Mouse (Mus musculus) CH12.LX (cell line): ENCODE results near the gene Ttll5. TPM values are rescaled to one million over a fixed set of nuclear protein-coding genes. Genes with fewer than 3 reads are reported as not detected.

Source experiments
- DNase-seq: peaks from one replicate; pipeline ENCODE4 v3.0.0-alpha.2; 2013; ENCODE audit errors: extremely low read depth
- H3K27ac ChIP-seq: 2 replicates; pipeline ENCODE4 v1.5.1; 2012; ENCODE audit warnings: low read depth, mild to moderate bottlenecking, control low read depth, moderate library complexity; ENCODE audit not compliant: insufficient read depth
- H3K27me3 ChIP-seq: replicated peaks from 2 replicates; pipeline ENCODE3; 2012; ENCODE audit warnings: inconsistent platforms
- H3K36me3 ChIP-seq, 2 experiments: replicated peaks in 1 of 2; 2 replicates each; pipeline versions ENCODE3 to v1.6.1; 2012; ENCODE audit warnings: inconsistent platforms in 1 of 2, low read length in 1 of 2, mild to moderate bottlenecking in 1 of 2, mixed read lengths in 1 of 2, moderate library complexity in 1 of 2; ENCODE audit not compliant: control insufficient read depth in 1 of 2, insufficient read depth in 1 of 2
- H3K4me1 ChIP-seq, 2 experiments: 2 replicates each; pipeline ENCODE4 v1.6.1; 2012; ENCODE audit warnings: inconsistent platforms in 1 of 2, moderate library complexity in 1 of 2; ENCODE audit not compliant: insufficient read depth in 2 of 2, control insufficient read depth in 1 of 2
- H3K4me2 ChIP-seq: 2 replicates; pipeline ENCODE4 v1.6.1; 2012; ENCODE audit warnings: low read depth, mild to moderate bottlenecking, control low read depth; ENCODE audit not compliant: poor library complexity, insufficient read depth, severe bottlenecking
- H3K4me3 ChIP-seq, 3 experiments: fragments of 150-350 bp in 1 of 3; sonication (generic) in 1 of 3; replicated peaks in 1 of 3; 2 replicates each; pipeline versions ENCODE3 to v1.5.1; 2011 to 2012; ENCODE audit warnings: low read depth in 2 of 3, low read length in 2 of 3, mild to moderate bottlenecking in 2 of 3, moderate library complexity in 2 of 3, control low read depth in 1 of 3, improper control_type of control experiment in 1 of 3, inconsistent platforms in 1 of 3, mixed read lengths in 1 of 3; ENCODE audit not compliant: poor library complexity in 1 of 3
- H3K79me2 ChIP-seq: replicated peaks from 2 replicates; pipeline ENCODE4 v1.6.1; 2012; ENCODE audit warnings: mild to moderate bottlenecking, moderate library complexity; ENCODE audit not compliant: control insufficient read depth, poor library complexity, insufficient read depth, severe bottlenecking; ENCODE audit errors: extremely low read depth
- H3K9ac ChIP-seq: 2 replicates; pipeline ENCODE4 v1.6.1; 2012; ENCODE audit warnings: low read depth, mild to moderate bottlenecking, control low read depth, moderate library complexity; ENCODE audit not compliant: insufficient read depth
- H3K9me3 ChIP-seq: replicated peaks from 2 replicates; pipeline ENCODE3; 2012; ENCODE audit warnings: low read length, inconsistent platforms, mixed read lengths
- CHD2 ChIP-seq: IDR thresholded peaks from 2 replicates; pipeline ENCODE4 v1.6.1; 2011; ENCODE audit warnings: low read length, improper control_type of control experiment
- E2F4 ChIP-seq: IDR thresholded peaks from 2 replicates; pipeline ENCODE4 v1.6.1; 2011; ENCODE audit warnings: low read depth, low read length, improper control_type of control experiment; ENCODE audit not compliant: insufficient replicate concordance
- EP300 ChIP-seq: IDR thresholded peaks from 2 replicates; pipeline ENCODE4 v1.6.1; 2011; ENCODE audit warnings: low read length, improper control_type of control experiment
- ETS1 ChIP-seq: conservative IDR thresholded peaks from 2 replicates; pipeline ENCODE4 v1.6.1; 2012; ENCODE audit warnings: low read depth, mild to moderate bottlenecking, inconsistent platforms, low read length, improper control_type of control experiment, moderate library complexity
- GABPA ChIP-seq: IDR thresholded peaks from 2 replicates; pipeline ENCODE4 v1.6.1; 2012; ENCODE audit warnings: low read depth, low read length, improper control_type of control experiment, inconsistent platforms; ENCODE audit not compliant: insufficient replicate concordance
- HCFC1 ChIP-seq: IDR thresholded peaks from 2 replicates; pipeline ENCODE4 v1.6.1; 2012; ENCODE audit warnings: low read depth, mild to moderate bottlenecking, inconsistent platforms, low read length, improper control_type of control experiment
- KAT2A ChIP-seq: IDR thresholded peaks from 2 replicates; pipeline ENCODE4 v1.6.1; 2012; ENCODE audit warnings: low read length, improper control_type of control experiment, inconsistent platforms; ENCODE audit not compliant: insufficient replicate concordance
- MAX ChIP-seq: IDR thresholded peaks from 2 replicates; pipeline ENCODE4 v1.6.1; 2011; ENCODE audit warnings: low read length, improper control_type of control experiment
- MEF2A ChIP-seq: IDR thresholded peaks from 2 replicates; pipeline ENCODE4 v1.6.1; 2014; ENCODE audit warnings: low read depth, mild to moderate bottlenecking, inconsistent platforms, low read length, improper control_type of control experiment, borderline replicate concordance
- MYC ChIP-seq: IDR thresholded peaks from 2 replicates; pipeline ENCODE4 v1.6.1; 2011; ENCODE audit warnings: low read depth, mild to moderate bottlenecking, improper control_type of control experiment, low read length
- NRF1 ChIP-seq: IDR thresholded peaks from 2 replicates; pipeline ENCODE4 v1.6.1; 2014; ENCODE audit warnings: low read depth, mild to moderate bottlenecking, inconsistent platforms, low read length, improper control_type of control experiment, moderate library complexity
- RAD21 ChIP-seq: IDR thresholded peaks from 2 replicates; pipeline ENCODE4 v1.6.1; 2011; ENCODE audit warnings: low read depth, mild to moderate bottlenecking, low read length, improper control_type of control experiment, moderate library complexity
- RCOR1 ChIP-seq: conservative IDR thresholded peaks from 2 replicates; pipeline ENCODE4 v1.6.1; 2012; ENCODE audit warnings: low read depth, mild to moderate bottlenecking, inconsistent platforms, low read length, improper control_type of control experiment
- SMC3 ChIP-seq: IDR thresholded peaks from 2 replicates; pipeline ENCODE4 v1.6.1; 2011; ENCODE audit warnings: low read depth, low read length, improper control_type of control experiment
- TCF12 ChIP-seq: IDR thresholded peaks from 2 replicates; pipeline ENCODE4 v1.6.1; 2014; ENCODE audit warnings: low read depth, mild to moderate bottlenecking, inconsistent platforms, low read length, improper control_type of control experiment
- UBTF ChIP-seq: IDR thresholded peaks from 2 replicates; pipeline ENCODE4 v1.6.1; 2012; ENCODE audit warnings: low read depth, mild to moderate bottlenecking, inconsistent platforms, low read length, improper control_type of control experiment, moderate library complexity
- USF2 ChIP-seq: conservative IDR thresholded peaks from 2 replicates; pipeline ENCODE4 v1.6.1; 2011; ENCODE audit warnings: low read depth, low read length, improper control_type of control experiment
- ZC3H11A ChIP-seq: IDR thresholded peaks from 2 replicates; pipeline ENCODE4 v1.6.1; 2012; ENCODE audit warnings: low read depth, mild to moderate bottlenecking, inconsistent platforms, low read length, improper control_type of control experiment
- ZKSCAN1 ChIP-seq: IDR thresholded peaks from 2 replicates; pipeline ENCODE4 v1.6.1; 2012; ENCODE audit warnings: low read depth, inconsistent platforms, low read length, improper control_type of control experiment, borderline replicate concordance
- dilution Hi-C: fragments of 300-500 bp; cut with MboI; formaldehyde crosslinking; loops from 2 replicates; pipeline ENCODE4 v1.14.3; 2020; ENCODE audit warnings: low sequenced_read_pairs; ENCODE audit not compliant: extremely low pct_unique_long_range_greater_than_20kb, extremely low pct_ligation_motif_present
- in situ Hi-C: fragments of 300-500 bp; cut with MboI; formaldehyde crosslinking; loops from 3 replicates; pipeline ENCODE4 v1.14.3; 2019; ENCODE audit warnings: low sequenced_read_pairs, low pct_ligation_motif_present, low pct_unique_long_range_greater_than_20kb, mixed read lengths
- polyA plus RNA-seq: library from polyadenylated mRNA; unstranded; fragments of >175 nt; gene quantifications from 2 replicates; pipeline ENCODE4 v1.2.1, GENCODE M21; 2012; ENCODE audit warnings: low read depth; ENCODE audit not compliant: insufficient read length
- total RNA-seq, 2 experiments: library from RNA; depleted of rRNA; stranded (reverse); fragments of 300-350 nt in 1 of 2; fragments of >200 nt in 1 of 2; gene quantifications; 2 replicates each; pipeline ENCODE4 v1.2.3; 2012 to 2014

Ttll5 gene
- total and polyA plus RNA-seq, 3 experiments: 5.7 to 14.0 (median 8.7) TPM

- H3K4me2 ChIP-seq: no peak overlapping the region
- H3K79me2 ChIP-seq: no peaks in the 10 kb centered on the region
- H3K27me3 ChIP-seq: no peaks in the 10 kb centered on the region
- H3K27ac ChIP-seq: no peak overlapping the region
- TF ChIP-seq RCOR1: no peak
- TF ChIP-seq USF2: no peak
- TF ChIP-seq ZC3H11A: no peak
- no peak for TF ChIP-seq ZKSCAN1
- no peak for TF ChIP-seq UBTF
- no peak for TF ChIP-seq MAX
- TF ChIP-seq GABPA: no peak
- H3K9ac ChIP-seq: no peak overlapping the region
- H3K4me3 ChIP-seq: no peak overlapping the region
- no peaks in the 10 kb centered on the region for H3K9me3 ChIP-seq
- peaks cover 0 to 26% of the 10 kb centered on the region in 2 experiments for H3K36me3 ChIP-seq
- in situ Hi-C loops: no loop called here
- no peak for DNase-seq
- dilution Hi-C loops: no loop called here
- H3K4me1 ChIP-seq: peaks cover 0 to 14% of the 10 kb centered on the region in 2 experiments; a peak in 2 of 4 replicates
These were observed 192.9 kb downstream of the Ttll5 start for GRCm38 (mm10) chr12:86017360-86017759.

GRCm38 (mm10) chr12:86021583-86021982 lies 197.1 kb downstream of the Ttll5 start:
- DNase-seq: no peak
- H3K4me3 ChIP-seq: no peak overlapping the region
- dilution Hi-C loops: no loop called here

GRCm38 (mm10) chr12:86022282-86022984 lies 198.0 kb downstream of the Ttll5 start:
- no peak overlapping the region for H3K27ac ChIP-seq
- TF ChIP-seq UBTF (no peak), E2F4 (no peak), MAX (no peak), USF2 (no peak), MYC (no peak), ETS1 (no peak), EP300 (no peak), SMC3 (no peak)
- no peaks in the 10 kb centered on the region for H3K9me3 ChIP-seq
- H3K4me2 ChIP-seq: no peak overlapping the region
- H3K9ac ChIP-seq: no peak overlapping the region
- H3K27me3 ChIP-seq: no peaks in the 10 kb centered on the region
- H3K79me2 ChIP-seq: no peaks in the 10 kb centered on the region
- dilution Hi-C loops (no loop called here), in situ Hi-C loops (loop anchor here (10.0 kb wide), 1 partner anchor 52 kb away; the partner anchor contains the start of gene Tgfb3)
- DNase-seq: no peak
- H3K4me1 ChIP-seq: no peaks in the 10 kb centered on the region
- H3K36me3 ChIP-seq: peaks cover 2 to 19% of the 10 kb centered on the region in 2 experiments
- H3K4me3 ChIP-seq: no peak overlapping the region

More at GRCm38 (mm10) chr12:86021583-86021982, 197.1 kb downstream of the Ttll5 start:
- H3K9me3 ChIP-seq: no peaks in the 10 kb centered on the region
- H3K27me3 ChIP-seq: no peaks in the 10 kb centered on the region
- in situ Hi-C loops: loop anchor here (10.0 kb wide), 1 partner anchor 53 kb away; the partner anchor contains the start of gene Tgfb3
- no peak for TF ChIP-seq MEF2A
- TF ChIP-seq RAD21: no peak
- no peak for TF ChIP-seq KAT2A
- no peak for TF ChIP-seq GABPA
- TF ChIP-seq SMC3: no peak
- no peak for TF ChIP-seq ZKSCAN1
- no peak for TF ChIP-seq CHD2
- TF ChIP-seq HCFC1: no peak
- no peak for TF ChIP-seq NRF1
- no peak for TF ChIP-seq TCF12
- no peak for TF ChIP-seq ETS1
- TF ChIP-seq, all 38 proteins: peak for 0
- H3K4me2 ChIP-seq: no peak overlapping the region
- no peaks in the 10 kb centered on the region for H3K79me2 ChIP-seq
- peaks cover 0 to 7% of the 10 kb centered on the region in 2 experiments; a peak in 2 of 4 replicates for H3K4me1 ChIP-seq
- H3K9ac ChIP-seq: no peak overlapping the region
- peaks cover 2 to 15% of the 10 kb centered on the region in 2 experiments for H3K36me3 ChIP-seq
- H3K27ac ChIP-seq: no peak overlapping the region
